Mouse (Mus musculus): Measurements from ENCODE around the gene Leng1.

- TF ChIP-seq CTCF (IDR thresholded peaks at IDR 0.05; ENCODE audit: control insufficient read depth, insufficient read depth, insufficient read length), result no peak
- no peak for TF ChIP-seq USF1 (IDR thresholded peaks at IDR 0.05; ENCODE audit: low read depth)
- no peak for TF ChIP-seq MAX (IDR thresholded peaks at IDR 0.05)
- TF ChIP-seq MYOG (IDR thresholded peaks at IDR 0.05; ENCODE audit: control insufficient read depth, extremely low read depth, insufficient read length), result no peak
- TF ChIP-seq CEBPB (IDR thresholded peaks at IDR 0.05; ENCODE audit: low read depth), result no peak
- no peak for TF ChIP-seq MYOD1 (IDR thresholded peaks at IDR 0.05; ENCODE audit: control insufficient read depth, insufficient read length, low read depth)
- no peak for TF ChIP-seq FOSL1 (IDR thresholded peaks at IDR 0.05; ENCODE audit: insufficient read depth, low read length, poor library complexity, severe bottlenecking)
These were observed 28.7 kb upstream of the Leng1 start for GRCm38 (mm10) chr7:3694076-3694948.

All from C2C12 (cell line).